Comparison of ENCODE assay signal across 9 mouse cellular contexts in the genomic region with DNA sequence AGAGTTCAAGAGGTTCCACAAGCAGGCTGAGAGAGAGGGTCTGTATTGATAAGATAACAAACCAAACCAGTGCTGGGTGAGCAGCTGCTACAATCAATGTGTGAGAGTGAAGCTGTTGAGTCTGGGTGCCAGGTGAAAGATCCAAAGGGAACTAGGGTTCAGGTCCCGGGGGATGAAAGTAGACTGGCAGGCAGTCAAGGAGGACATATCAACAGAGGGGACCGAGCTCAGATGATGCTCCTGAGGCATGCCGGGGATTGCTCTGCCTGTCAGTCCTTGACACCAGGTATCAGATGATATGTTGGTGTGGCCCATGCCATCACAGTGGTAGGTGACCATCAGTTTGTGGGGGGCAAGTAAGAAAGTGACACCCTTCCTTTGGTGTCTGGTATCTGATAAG. TPM values are rescaled to one million over a fixed set of nuclear protein-coding genes. Genes with fewer than 3 reads are reported as not detected.
DNase-seq lines count a peak whose midpoint lies in the region; ATAC-seq lines count a peak whose summit lies in the region.
"Had no signal": no experiment of that assay in that cellular context is flagged by ENCODE, and none has a peak within 500 bp of the region (broad histone marks: within the 10 kb centered on the region; RNA-seq: fewer than 3 reads in every experiment).

No protein-coding gene starts in this region.

- no peak overlapping the region for H3K4me2 ChIP-seq in hindbrain, embryonic 15.5 days
- no peak overlapping the region for H3K4me2 ChIP-seq in stomach, embryonic 16.5 days (ENCODE audit: low read depth, low read length)
- H3K4me2 ChIP-seq: neural tube, embryonic 12.5 days had no signal

- peaks cover 19% of the 10 kb centered on the region for H3K4me1 ChIP-seq in hindbrain, embryonic 15.5 days (replicated peaks)
- peaks cover 33% of the 10 kb centered on the region for H3K4me1 ChIP-seq in stomach, embryonic 16.5 days (ENCODE audit: control insufficient read depth, insufficient read depth, low read length)

- no peak overlapping the region for H3K4me3 ChIP-seq in hindbrain, embryonic 15.5 days
- no peak overlapping the region for H3K4me3 ChIP-seq in stomach, embryonic 16.5 days (replicated peaks; ENCODE audit: low read length)
- H3K4me3 ChIP-seq: neural tube, embryonic 12.5 days had no signal

- peak; percentile 34 for DNase-seq in cerebellum, adult 11 months
- DNase-seq in cerebellum, adult 9-10 months, result no peak
- DNase-seq in testis, postnatal 10 days (ENCODE audit: low spot score), result peak; percentile 41
- DNase-seq in testis, postnatal 14 days (ENCODE audit: low spot score), result no peak
- no peak for DNase-seq in frontal cortex, postnatal 10 days (ENCODE audit: low spot score in 2 of 2)
- DNase-seq in layer of hippocampus, adult 11-12 months (ENCODE audit: low spot score), result no peak

- peak overlapping the region; percentile 71 for H3K27ac ChIP-seq in hindbrain, embryonic 15.5 days (replicated peaks)
- peak overlapping the region; percentile 95 for H3K27ac ChIP-seq in stomach, embryonic 16.5 days (ENCODE audit: low read length)
- H3K27ac ChIP-seq: neural tube, embryonic 12.5 days had no signal

- ATAC-seq in hindbrain, embryonic 15.5 days (ENCODE audit: low FRiP score, low read depth), result no peak; the same call in 1 of the 2 replicates
- no peak for ATAC-seq in stomach, embryonic 16.5 days (ENCODE audit: insufficient read depth, low FRiP score)

- H3K9me3 ChIP-seq in hindbrain, embryonic 15.5 days, result no peaks in the 10 kb centered on the region
- H3K9me3 ChIP-seq in stomach, embryonic 16.5 days (replicated peaks; ENCODE audit: control insufficient read depth, low read length), result no peaks in the 10 kb centered on the region
- H3K9me3 ChIP-seq: neural tube, embryonic 12.5 days had no signal

- no peak overlapping the region for H3K9ac ChIP-seq in hindbrain, embryonic 15.5 days
- no peak overlapping the region for H3K9ac ChIP-seq in stomach, embryonic 16.5 days (ENCODE audit: low read length)
- H3K9ac ChIP-seq: neural tube, embryonic 12.5 days had no signal

- H3K27me3 ChIP-seq in hindbrain, embryonic 15.5 days, result no peaks in the 10 kb centered on the region
- H3K27me3 ChIP-seq in stomach, embryonic 16.5 days (ENCODE audit: control insufficient read depth, insufficient read depth, low read length), result no peaks in the 10 kb centered on the region
- H3K27me3 ChIP-seq: neural tube, embryonic 12.5 days had no signal

- no peaks in the 10 kb centered on the region for H3K36me3 ChIP-seq in hindbrain, embryonic 15.5 days
- no peaks in the 10 kb centered on the region for H3K36me3 ChIP-seq in stomach, embryonic 16.5 days (ENCODE audit: control insufficient read depth, insufficient read depth, low read length)
- H3K36me3 ChIP-seq: neural tube, embryonic 12.5 days had no signal

- 65% methylated on average over 3 of the region's 3 CpGs for WGBS in hindbrain, embryonic 15.5 days
- 60% methylated on average over 3 of the region's 3 CpGs for WGBS in stomach, embryonic 16.5 days

RNA-seq across cellular contexts. Expression of gene Lsp1, which starts 3.8 kb away (rescaled TPM):
- 4.5 and 7.6 TPM in 2 replicates for polyA plus RNA-seq in hindbrain, embryonic 15.5 days (2015; fragmentation: Nextera tagmentation; extraction: Ambion mirVana)
- 216 and 235 TPM in 2 replicates for polyA plus RNA-seq in stomach, embryonic 16.5 days (2015; fragmentation: Nextera tagmentation; extraction: Ambion mirVana)

RNA-seq across cellular contexts. Expression of gene Tnni2, which starts 15.2 kb away (rescaled TPM):
- 0.79 and 1.4 TPM in 2 replicates for polyA plus RNA-seq in hindbrain, embryonic 15.5 days (2015; fragmentation: Nextera tagmentation; extraction: Ambion mirVana)
- polyA plus RNA-seq in stomach, embryonic 16.5 days (2015; fragmentation: Nextera tagmentation; extraction: Ambion mirVana), result 20.2 and 217 TPM in 2 replicates

RNA-seq across cellular contexts. Expression of gene Syt8, which starts 22.2 kb away (rescaled TPM):
- not detected in 2 replicates for polyA plus RNA-seq in hindbrain, embryonic 15.5 days (2015; fragmentation: Nextera tagmentation; extraction: Ambion mirVana)
- 31.1 and 50.1 TPM in 2 replicates for polyA plus RNA-seq in stomach, embryonic 16.5 days (2015; fragmentation: Nextera tagmentation; extraction: Ambion mirVana)

RNA-seq across cellular contexts. Expression of gene Tnnt3, which starts 41.8 kb away (rescaled TPM):
- polyA plus RNA-seq in hindbrain, embryonic 15.5 days (2015; fragmentation: Nextera tagmentation; extraction: Ambion mirVana), result 3.3 and 3.6 TPM in 2 replicates
- 12.0 and 208 TPM in 2 replicates for polyA plus RNA-seq in stomach, embryonic 16.5 days (2015; fragmentation: Nextera tagmentation; extraction: Ambion mirVana)

Comparison
In these comparisons a context has a peak if more than half of its experiments do, and no peak if none do; other contexts are left out.
1. DNase-seq: peak in cerebellum, adult 11 months (single experiment) and testis, postnatal 10 days (single experiment); none in cerebellum, adult 9-10 months (single experiment), testis, postnatal 14 days (single experiment), frontal cortex, postnatal 10 days (0 of 2) and layer of hippocampus, adult 11-12 months (single experiment).
2. RNA of gene Lsp1, which starts 3.8 kb away (polyA plus RNA-seq): 216 to 235 TPM in stomach, embryonic 16.5 days; 4.5 to 7.6 TPM in hindbrain, embryonic 15.5 days; every median in the first group is over 10 times any median in the second.
3. RNA of gene Syt8, which starts 22.2 kb away (polyA plus RNA-seq): 31.1 to 50.1 TPM in stomach, embryonic 16.5 days; not detected in hindbrain, embryonic 15.5 days; every median in the first group is over 10 times any median in the second.